Mouse (Mus musculus): ENCODE results near the gene Dnah8. TPM values are rescaled to one million over a fixed set of nuclear protein-coding genes. Genes with fewer than 3 reads are reported as not detected.

The Dnah8 gene
- polyA plus RNA-seq, 1 experiment from 2014 or later = 0.97 TPM

DNA sequence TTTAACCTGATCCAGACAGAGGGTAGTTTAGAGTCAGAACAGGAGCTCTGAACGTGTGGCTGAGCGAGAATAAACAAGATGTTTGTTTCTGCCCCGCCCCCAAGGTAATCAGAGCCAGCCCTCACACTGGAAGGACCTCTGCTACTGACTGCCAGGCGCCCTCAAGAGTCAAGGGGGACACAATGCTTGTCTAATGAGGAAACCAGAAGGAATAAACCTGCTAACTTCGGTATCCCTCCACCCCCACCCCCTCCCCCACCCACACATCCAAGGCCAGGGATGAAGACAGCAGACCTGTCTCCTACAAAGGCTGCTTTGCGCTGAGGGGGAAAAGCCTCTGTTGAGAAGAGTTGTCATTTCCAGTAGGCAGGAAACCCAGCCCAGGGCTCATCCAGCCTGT is 29.3 kb upstream of the Dnah8 start:
- H3K27me3 ChIP-seq = no peaks in the 10 kb centered on the region
- H3K9ac ChIP-seq = no peak overlapping the region
- 0 out of 2 replicates have a peak, but pooled peaks cover 3% of the 10 kb centered on the region for H3K9me3 ChIP-seq (replicated peaks)
- H3K4me1 ChIP-seq = peaks cover 10% of the 10 kb centered on the region
- 57% methylated on average over 6 of the region's 6 CpGs for WGBS
- peak overlapping the region; percentile 31; the same call in 1 of the 2 replicates for H3K27ac ChIP-seq
- H3K4me3 ChIP-seq = no peak overlapping the region
- peaks cover 37% of the 10 kb centered on the region for H3K36me3 ChIP-seq
- H3K4me2 ChIP-seq (replicated peaks) = no peak overlapping the region
- ATAC-seq (ENCODE audit: low FRiP score) = no peak

DNA sequence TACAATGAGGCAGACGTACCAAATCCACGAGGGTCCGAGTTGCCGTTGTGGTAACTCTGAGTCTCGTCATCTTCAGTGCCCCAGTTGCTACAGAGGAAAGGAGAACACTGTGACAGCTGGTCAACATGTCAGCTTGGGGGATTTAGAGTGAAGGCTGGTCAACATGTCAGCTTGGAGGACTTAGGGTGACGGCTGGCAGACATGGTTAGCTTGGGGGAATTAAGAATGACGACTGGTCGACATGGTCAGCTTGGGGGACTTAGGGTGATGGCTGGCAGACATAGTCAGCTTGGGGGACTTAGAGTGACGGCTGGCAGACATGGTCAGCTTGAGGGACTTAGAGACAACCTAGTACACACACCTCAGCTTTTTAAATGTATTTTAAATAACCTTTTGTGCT is 26.4 kb upstream of the Dnah8 start:
- no peak for ATAC-seq (ENCODE audit: low FRiP score)
- H3K36me3 ChIP-seq = peaks cover 42% of the 10 kb centered on the region

DNA sequence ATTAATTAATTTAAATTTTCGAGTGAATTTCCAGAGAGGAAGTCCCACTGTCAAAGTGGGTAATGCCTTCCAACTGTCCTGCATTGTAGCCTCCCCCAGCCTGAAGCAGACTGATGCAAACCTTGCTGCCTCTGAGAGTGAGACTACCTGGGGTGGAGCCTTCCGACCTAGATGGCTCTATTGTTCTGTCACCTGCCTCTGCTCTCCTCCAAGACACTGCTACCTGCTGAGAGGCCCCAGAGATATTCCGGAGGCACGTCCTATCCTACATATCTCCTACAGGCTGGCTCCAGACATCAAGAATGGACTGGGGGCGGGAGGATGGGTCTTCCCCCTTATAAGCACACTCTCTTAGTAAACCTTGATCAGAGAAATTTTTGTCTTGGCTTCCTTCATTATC is 25.9 kb upstream of the Dnah8 start:
- Histone ChIP-seq H3K4me2 (replicated peaks) (no peak overlapping the region), H3K4me3 (no peak overlapping the region), H3K27ac (no peak overlapping the region), H3K36me3 (peaks cover 43% of the 10 kb centered on the region), H3K27me3 (no peaks in the 10 kb centered on the region), H3K4me1 (peaks cover 5% of the 10 kb centered on the region; the same call in 1 of the 2 replicates), H3K9me3 (replicated peaks) (0 out of 2 replicates have a peak, but pooled peaks cover 3% of the 10 kb centered on the region), H3K9ac (no peak overlapping the region)
- ATAC-seq (ENCODE audit: low FRiP score) = no peak
- WGBS = 82% methylated on average over 5 of the region's 5 CpGs

More for the DNA sequence above, 26.4 kb upstream of the Dnah8 start:
- Histone ChIP-seq H3K4me2 (replicated peaks) (no peak overlapping the region), H3K4me3 (no peak overlapping the region), H3K9ac (no peak overlapping the region), H3K9me3 (replicated peaks) (0 out of 2 replicates have a peak, but pooled peaks cover 3% of the 10 kb centered on the region), H3K27ac (no peak overlapping the region), H3K4me1 (peaks cover 5% of the 10 kb centered on the region; the same call in 1 of the 2 replicates), H3K27me3 (no peaks in the 10 kb centered on the region)
- 91% methylated on average over 9 of the region's 9 CpGs for WGBS

DNA sequence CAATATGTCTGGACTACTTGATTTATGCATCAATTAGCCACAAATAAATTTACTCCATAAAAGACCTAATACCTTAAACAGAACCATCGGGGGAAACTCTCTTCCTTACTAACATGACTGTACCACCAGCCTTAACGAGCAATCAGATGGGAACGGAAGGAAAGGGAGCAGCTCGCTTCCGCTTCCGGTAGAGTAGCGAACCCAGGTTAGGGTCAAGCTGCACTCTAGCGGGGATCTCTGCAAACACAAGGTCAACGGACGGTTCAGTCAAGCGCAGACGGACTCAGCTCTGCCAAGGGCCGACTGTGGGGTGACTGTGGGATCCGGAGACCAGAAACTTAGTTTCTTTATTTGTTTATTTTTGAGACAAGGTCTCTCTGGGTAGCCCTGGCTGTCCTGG is 22.0 kb upstream of the Dnah8 start:
- Histone ChIP-seq H3K27me3 (no peaks in the 10 kb centered on the region), H3K4me3 (no peak overlapping the region), H3K4me2 (replicated peaks) (no peak overlapping the region), H3K4me1 (peaks cover 5% of the 10 kb centered on the region; the same call in 1 of the 2 replicates), H3K9ac (no peak overlapping the region), H3K9me3 (replicated peaks) (no peaks in the 10 kb centered on the region), H3K27ac (no peak overlapping the region), H3K36me3 (peaks cover 40% of the 10 kb centered on the region)
- no peak for ATAC-seq (ENCODE audit: low FRiP score)
- 96% methylated on average over 14 of the region's 14 CpGs for WGBS

DNA sequence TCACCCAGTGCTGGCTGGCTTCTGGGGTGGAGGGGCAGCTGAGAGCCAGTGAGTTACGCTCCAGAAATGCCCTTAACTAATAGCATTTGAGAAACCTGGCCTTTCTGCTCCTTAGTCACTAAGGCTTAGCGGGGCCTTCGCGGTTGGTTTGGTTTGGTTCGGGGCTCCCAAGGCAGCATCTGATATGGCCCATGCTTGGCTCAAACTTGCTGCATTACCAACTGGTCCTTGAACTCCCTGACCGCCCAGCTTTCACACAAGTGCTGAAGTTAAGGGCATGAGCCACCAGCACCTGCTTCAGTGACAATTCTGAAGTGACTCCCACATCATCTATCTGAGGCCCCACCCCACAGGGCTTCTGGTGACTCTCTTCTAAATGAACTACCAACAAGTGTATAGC is 19.9 kb upstream of the Dnah8 start:
- Histone ChIP-seq H3K36me3 (peaks cover 21% of the 10 kb centered on the region), H3K9me3 (replicated peaks) (no peaks in the 10 kb centered on the region)
- 93% methylated on average over 6 of the region's 6 CpGs for WGBS

DNA sequence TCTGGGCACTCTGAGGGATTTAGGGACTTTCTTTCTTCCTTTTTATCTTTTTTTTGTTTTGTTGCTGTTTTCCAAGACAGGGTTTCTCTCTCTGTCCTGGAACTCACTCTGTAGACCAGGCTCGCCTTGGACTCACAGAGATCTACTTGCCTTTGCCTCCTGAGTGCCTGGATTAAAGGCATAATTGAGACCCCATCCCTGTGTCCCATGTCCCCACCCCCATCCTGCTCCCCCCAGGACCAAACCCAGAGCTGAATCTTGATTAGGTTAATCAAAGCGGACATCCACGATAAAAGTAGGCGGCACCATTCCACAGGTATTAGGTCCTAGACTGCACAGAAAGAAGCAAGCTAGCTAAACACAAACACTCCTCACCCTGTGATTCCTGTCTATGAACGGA is 19.2 kb upstream of the Dnah8 start:
- no peak overlapping the region for H3K27ac ChIP-seq
- H3K4me3 ChIP-seq = no peak overlapping the region
- peaks cover 16% of the 10 kb centered on the region for H3K4me1 ChIP-seq
- H3K4me2 ChIP-seq (replicated peaks) = no peak overlapping the region
- WGBS = 86% methylated on average over 5 of the region's 5 CpGs
- no peak for ATAC-seq (ENCODE audit: low FRiP score)
- no peak overlapping the region for H3K9ac ChIP-seq
- H3K36me3 ChIP-seq = peaks cover 17% of the 10 kb centered on the region
- no peaks in the 10 kb centered on the region for H3K9me3 ChIP-seq (replicated peaks)
- no peaks in the 10 kb centered on the region for H3K27me3 ChIP-seq

More for the DNA sequence above, 19.9 kb upstream of the Dnah8 start:
- Histone ChIP-seq H3K4me2 (replicated peaks) (no peak overlapping the region), H3K9ac (no peak overlapping the region), H3K27ac (no peak overlapping the region), H3K4me1 (peaks cover 15% of the 10 kb centered on the region), H3K27me3 (no peaks in the 10 kb centered on the region), H3K4me3 (no peak overlapping the region)
- ATAC-seq (ENCODE audit: low FRiP score) = no peak

DNA sequence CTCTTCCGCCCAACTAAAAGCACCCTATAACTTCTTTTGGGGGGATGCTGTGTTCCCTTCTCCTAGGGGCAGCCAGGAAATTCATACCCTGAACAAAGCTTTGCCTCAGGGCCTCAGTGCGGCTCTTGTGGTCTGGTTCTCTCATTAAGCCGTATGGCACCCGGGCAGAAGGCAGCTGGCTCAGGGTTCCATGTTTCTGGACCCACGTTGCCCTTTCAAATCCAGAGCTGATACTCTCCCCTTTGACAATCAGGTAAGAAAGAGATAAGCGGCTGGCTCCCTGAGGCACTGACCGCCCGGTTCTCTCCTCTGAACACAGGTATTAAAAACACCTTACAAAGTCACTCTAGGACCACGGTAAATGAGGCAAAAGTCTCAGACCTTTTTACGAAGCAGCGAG is 17.9 kb upstream of the Dnah8 start:
- 88% methylated on average over 11 of the region's 11 CpGs for WGBS
- H3K9ac ChIP-seq = no peak overlapping the region
- no peak for ATAC-seq (ENCODE audit: low FRiP score)
- peaks cover 16% of the 10 kb centered on the region for H3K36me3 ChIP-seq
- peaks cover 22% of the 10 kb centered on the region for H3K4me1 ChIP-seq
- H3K27me3 ChIP-seq = no peaks in the 10 kb centered on the region
- H3K4me2 ChIP-seq (replicated peaks) = no peak overlapping the region
- no peak overlapping the region for H3K27ac ChIP-seq
- no peaks in the 10 kb centered on the region for H3K9me3 ChIP-seq (replicated peaks)
- H3K4me3 ChIP-seq = no peak overlapping the region

DNA sequence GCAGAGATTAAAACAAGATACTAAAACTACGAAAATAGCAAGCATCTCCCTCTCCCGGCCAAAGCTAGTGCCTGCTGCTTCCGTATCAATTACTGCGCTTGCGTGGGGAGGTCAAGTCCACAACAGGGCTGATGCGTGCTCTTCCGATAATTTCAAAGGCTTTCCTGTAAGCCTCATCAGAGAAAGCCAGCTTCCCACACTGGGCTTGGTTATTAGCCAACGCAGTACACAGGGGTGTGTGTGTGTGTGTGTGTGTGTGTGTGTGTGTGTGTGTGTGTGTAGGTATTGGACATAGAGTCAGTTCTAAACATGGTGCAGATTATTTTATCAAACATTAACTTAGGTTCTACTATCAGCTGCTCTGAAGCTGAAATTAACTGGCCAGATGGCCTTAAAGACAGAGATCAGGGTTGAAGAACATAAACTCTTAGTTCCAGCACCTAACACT is 17.5 kb upstream of the Dnah8 start:
- Histone ChIP-seq H3K27me3 (no peaks in the 10 kb centered on the region), H3K36me3 (peaks cover 16% of the 10 kb centered on the region), H3K9me3 (replicated peaks) (no peaks in the 10 kb centered on the region), H3K27ac (no peak overlapping the region), H3K4me1 (peaks cover 26% of the 10 kb centered on the region), H3K4me2 (replicated peaks) (no peak overlapping the region), H3K4me3 (no peak overlapping the region), H3K9ac (no peak overlapping the region)
- ATAC-seq (ENCODE audit: low FRiP score) = no peak
- WGBS = 95% methylated on average over 8 of the region's 8 CpGs

DNA sequence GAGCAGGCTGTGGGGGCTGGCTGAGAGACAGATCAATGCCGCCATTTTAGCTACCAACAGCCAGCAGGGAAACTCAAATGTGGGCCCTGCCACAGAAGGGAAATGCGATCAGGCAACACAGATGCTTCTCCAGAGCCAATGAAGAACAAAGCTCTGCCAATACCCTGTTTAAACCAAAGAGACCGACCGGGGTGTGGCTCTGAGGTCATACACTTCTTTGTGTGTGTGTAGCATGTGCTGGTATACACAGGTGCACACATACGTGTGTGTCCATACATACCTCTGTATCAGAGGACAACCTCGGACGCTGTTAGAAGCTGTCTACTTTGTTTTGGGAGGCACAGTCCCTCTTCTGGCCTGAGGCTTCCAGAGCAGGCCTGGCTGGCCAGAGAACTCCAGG is 16.8 kb upstream of the Dnah8 start:
- no peak overlapping the region for H3K27ac ChIP-seq
- H3K4me1 ChIP-seq = peaks cover 29% of the 10 kb centered on the region
- peaks cover 10% of the 10 kb centered on the region for H3K36me3 ChIP-seq
- ATAC-seq (ENCODE audit: low FRiP score) = no peak
- H3K9ac ChIP-seq = no peak overlapping the region
- no peak overlapping the region for H3K4me3 ChIP-seq
- H3K9me3 ChIP-seq (replicated peaks) = no peaks in the 10 kb centered on the region
- no peak overlapping the region for H3K4me2 ChIP-seq (replicated peaks)
- H3K27me3 ChIP-seq = no peaks in the 10 kb centered on the region
- WGBS = 87% methylated on average over 7 of the region's 7 CpGs

DNA sequence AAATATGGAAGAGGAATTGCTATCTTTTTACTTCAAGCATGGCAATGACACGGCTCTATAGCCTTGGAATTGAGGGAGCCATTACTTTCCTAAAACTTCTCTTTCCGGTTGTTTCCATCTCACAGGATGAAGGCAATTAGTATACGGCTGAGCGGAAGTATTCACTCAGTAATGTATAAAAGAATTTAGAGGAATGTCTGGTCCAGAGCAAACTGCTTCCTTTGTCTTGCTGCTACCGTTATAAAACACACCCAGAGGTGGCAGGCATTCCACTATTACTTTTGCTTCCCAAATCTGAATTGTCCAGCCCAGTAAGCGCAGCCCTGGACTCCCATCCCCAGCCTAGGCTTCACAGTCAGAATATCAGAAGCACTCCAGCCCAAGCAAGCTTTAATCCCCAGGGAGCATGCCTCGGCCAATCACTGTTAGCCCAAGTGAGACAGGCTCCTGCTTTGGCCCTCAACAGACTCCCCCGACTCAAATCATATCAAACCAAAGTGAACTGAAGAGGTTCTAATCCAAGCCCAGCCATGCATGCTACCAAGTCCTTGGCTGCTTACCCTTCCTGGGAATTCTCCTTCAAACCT is 16.2 kb upstream of the Dnah8 start:
- Histone ChIP-seq H3K4me1 (peaks cover 29% of the 10 kb centered on the region), H3K27ac (0 out of 2 replicates have a peak overlapping the region, but pooled peaks have one; percentile 0), H3K36me3 (peaks cover 4% of the 10 kb centered on the region; the same call in 1 of the 2 replicates), H3K9ac (no peak overlapping the region), H3K4me2 (replicated peaks) (no peak overlapping the region), H3K4me3 (no peak overlapping the region), H3K9me3 (replicated peaks) (no peaks in the 10 kb centered on the region), H3K27me3 (no peaks in the 10 kb centered on the region)
- ATAC-seq (ENCODE audit: low FRiP score) = no peak
- WGBS = 58% methylated on average over 8 of the region's 8 CpGs

DNA sequence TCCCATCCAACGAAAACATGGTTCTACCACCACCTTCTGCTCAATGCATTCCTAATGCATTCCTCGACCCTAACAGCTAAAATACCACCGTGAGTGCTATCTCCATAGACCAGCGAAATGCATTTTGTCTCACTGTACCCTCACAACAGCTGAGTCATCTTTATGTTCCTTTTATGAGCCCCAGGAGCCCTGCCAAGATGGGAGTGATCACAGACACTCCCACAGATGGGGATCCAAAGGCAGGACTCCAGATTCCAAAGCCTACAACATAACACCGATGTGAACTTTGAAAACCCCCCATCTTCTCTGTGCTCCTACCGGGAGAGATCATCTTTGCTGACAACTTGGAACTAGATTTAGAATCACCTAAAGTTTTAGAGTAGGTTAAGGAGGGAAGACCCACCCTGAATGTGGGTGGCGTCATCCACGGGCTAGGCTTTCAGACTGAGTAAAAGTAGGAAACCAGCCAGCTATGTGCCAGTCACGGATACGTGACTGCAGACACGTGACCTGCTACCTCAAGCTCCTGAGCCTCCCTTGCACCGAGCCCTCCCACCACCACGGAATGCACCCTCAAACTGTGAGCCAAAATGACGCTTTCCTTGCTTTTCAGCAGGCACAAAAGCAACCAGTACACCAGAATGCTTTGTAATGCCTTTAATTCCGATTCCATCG is 14.7 kb upstream of the Dnah8 start:
- Histone ChIP-seq H3K4me3 (no peak overlapping the region), H3K4me2 (replicated peaks) (no peak overlapping the region), H3K9me3 (replicated peaks) (no peaks in the 10 kb centered on the region), H3K9ac (no peak overlapping the region), H3K36me3 (no peaks in the 10 kb centered on the region), H3K27ac (no peak overlapping the region), H3K27me3 (no peaks in the 10 kb centered on the region), H3K4me1 (peaks cover 29% of the 10 kb centered on the region)
- 91% methylated on average over 16 of the region's 16 CpGs for WGBS
- ATAC-seq (ENCODE audit: low FRiP score) = no peak

DNA sequence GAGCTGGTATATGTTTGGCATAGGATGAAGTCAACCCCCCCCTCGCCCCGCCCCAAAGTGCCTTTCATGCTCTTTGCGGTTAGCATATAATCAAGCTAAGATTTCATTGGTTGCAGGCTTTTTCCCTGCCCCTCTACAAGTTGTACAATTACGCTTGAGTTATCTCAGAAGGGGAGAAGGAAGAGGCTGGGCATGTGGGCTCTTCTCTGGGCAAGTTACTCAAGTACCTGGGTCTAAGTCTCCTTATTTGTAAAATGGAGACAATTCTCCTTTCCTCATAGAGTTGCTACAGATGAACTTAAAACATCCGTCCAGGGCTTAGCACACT is 14.2 kb upstream of the Dnah8 start:
- WGBS = 98% methylated on average over 5 of the region's 5 CpGs
- ATAC-seq (ENCODE audit: low FRiP score) = no peak

DNA sequence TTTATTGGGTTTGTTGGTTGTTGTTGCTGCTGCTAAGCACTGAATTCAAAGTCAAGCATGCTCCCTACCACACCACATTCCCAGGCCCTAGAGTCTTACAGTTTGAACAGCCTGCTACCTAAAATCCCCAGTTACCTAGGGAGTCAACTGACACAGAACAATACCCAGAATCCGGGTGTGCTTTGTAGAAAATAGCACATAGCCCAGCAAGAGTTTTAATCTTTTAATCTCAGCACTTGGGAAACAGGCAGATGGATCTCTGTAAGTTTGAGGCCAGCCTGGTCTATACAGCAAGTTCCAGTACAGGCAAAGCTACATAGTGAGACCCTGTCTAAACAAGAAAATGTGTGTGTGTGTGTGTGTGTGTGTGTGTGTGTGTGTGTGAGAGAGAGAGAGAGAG is 13.4 kb upstream of the Dnah8 start:
- Histone ChIP-seq H3K9ac (no peak overlapping the region), H3K27ac (no peak overlapping the region), H3K9me3 (replicated peaks) (no peaks in the 10 kb centered on the region), H3K4me3 (no peak overlapping the region), H3K27me3 (no peaks in the 10 kb centered on the region), H3K4me2 (replicated peaks) (0 out of 2 replicates have a peak overlapping the region, but pooled peaks have one; percentile 63), H3K36me3 (no peaks in the 10 kb centered on the region), H3K4me1 (peaks cover 29% of the 10 kb centered on the region)
- 85% methylated on average over 1 of the region's 1 CpGs for WGBS
- no peak for ATAC-seq (ENCODE audit: low FRiP score)

More for the DNA sequence above, 14.2 kb upstream of the Dnah8 start:
- no peak overlapping the region for H3K9ac ChIP-seq
- H3K4me1 ChIP-seq = peaks cover 29% of the 10 kb centered on the region
- no peaks in the 10 kb centered on the region for H3K36me3 ChIP-seq
- H3K27ac ChIP-seq = no peak overlapping the region
- H3K4me2 ChIP-seq (replicated peaks) = no peak overlapping the region
- H3K27me3 ChIP-seq = no peaks in the 10 kb centered on the region
- H3K4me3 ChIP-seq = no peak overlapping the region
- no peaks in the 10 kb centered on the region for H3K9me3 ChIP-seq (replicated peaks)
